Mouse (Mus musculus) megakaryocyte-erythroid progenitor cell, adult 5-6 weeks (primary cell): ENCODE results near the gene Ly6g5c. TPM values are rescaled to one million over a fixed set of nuclear protein-coding genes. Genes with fewer than 3 reads are reported as not detected.

Experiments used
- ATAC-seq: replicated peaks from 2 replicates; pipeline ENCODE4 v1.8.0; 2016; ENCODE audit warnings: mild to moderate bottlenecking, inconsistent platforms; ENCODE audit not compliant: severe bottlenecking, poor library complexity, low FRiP score, low TSS enrichment
- total RNA-seq, 2 experiments: library from RNA; stranded (forward) in 1 of 2; stranded (reverse) in 1 of 2; fragments of 200-1000, 215-1000 nt in 1 of 2; fragments of >200 nt in 1 of 2; fragmentation: Nextera tagmentation in 1 of 2; gene quantifications; 2 replicates each; pipeline ENCODE4 v1.2.3; 2014 to 2017

The Ly6g5c gene
- total RNA-seq, 2 experiments from 2014 or later = not detected

DNA sequence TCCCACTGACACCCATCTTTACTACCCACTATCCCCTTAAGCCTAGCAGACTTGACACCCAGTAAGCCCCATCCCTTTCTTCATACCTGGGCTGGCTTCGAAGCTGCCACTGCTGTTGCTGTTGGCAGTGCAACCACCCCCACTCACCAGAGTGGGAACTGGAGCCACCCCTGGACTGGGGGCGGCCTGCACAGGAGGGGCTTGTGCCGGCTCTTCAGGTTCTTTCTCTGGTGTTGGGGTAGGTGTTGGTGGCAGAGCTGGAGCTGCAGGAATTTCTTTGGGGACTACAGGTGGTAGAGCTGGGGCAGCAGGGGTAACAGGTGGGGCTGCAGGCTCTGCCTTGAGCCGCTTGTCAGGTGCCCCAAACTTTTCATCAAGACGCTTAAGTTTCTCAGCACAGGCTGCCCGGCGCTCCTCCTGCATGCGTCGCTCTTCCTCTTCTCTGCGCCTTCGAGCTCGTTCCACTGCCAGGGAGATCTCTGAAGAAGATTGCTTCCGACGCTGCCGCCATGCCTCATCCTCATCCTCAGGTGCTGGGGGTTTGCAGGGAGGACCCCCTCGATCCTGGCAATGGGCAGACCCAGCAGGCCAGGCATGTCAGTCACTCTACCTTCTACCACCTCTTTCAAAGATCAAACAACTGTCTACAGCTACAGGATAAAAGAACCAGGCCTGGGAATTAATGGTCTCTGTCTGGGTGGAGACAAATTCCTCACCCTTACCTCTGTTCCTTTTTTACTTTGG is 50.9 kb downstream of the Ly6g5c start:
- no peak for ATAC-seq

DNA sequence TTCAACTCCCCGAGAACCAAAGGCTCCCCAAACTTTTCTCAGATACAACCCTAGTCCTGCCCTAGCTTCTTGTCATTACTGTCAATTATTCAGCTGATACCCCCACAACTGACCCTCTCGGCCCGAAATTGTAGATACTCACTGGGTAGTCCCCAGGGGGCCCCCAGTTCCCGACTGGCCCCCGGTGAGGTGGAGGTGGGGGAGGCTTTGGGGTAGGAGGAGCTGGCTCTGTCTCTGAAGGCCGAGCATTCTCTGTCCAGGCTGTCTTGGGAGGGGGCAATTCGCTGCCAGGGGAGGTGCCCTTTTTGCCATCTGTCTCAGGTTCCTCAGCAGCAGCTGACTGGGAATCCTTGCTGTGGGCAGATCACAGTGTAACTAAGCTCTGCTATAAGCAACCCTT is 51.6 kb downstream of the Ly6g5c start:
- ATAC-seq = no peak

DNA sequence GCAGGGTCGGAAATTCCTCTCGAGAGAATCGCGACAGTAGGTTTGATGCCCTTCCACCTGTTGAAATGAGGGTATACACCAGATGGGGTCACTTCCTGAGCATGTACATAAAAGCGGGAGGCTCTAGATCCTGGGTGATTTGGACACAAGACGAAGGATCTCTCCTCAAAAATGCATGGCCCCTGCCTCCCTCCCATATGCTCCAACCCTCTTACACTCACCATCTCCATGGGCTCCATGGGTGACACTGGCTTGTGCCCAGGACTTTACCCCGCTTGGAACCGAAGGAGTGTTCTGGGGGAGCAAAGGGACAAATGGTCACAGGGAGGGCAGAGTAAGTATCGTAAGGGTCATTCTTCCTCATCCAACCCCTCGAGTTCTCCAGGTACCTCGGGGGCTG is 53.3 kb downstream of the Ly6g5c start:
- ATAC-seq = no peak

Other genes starting within 250 kb of the Ly6g5c start
Only the 30 nearest of the 43 such genes appear.
- not detected in 2 replicates for gene Hspa1l, start 135.6 kb upstream of the Ly6g5c start, total RNA-seq (2014; fragmentation: Nextera tagmentation)
- not detected in 2 replicates for gene Hspa1l, start 135.6 kb upstream of the Ly6g5c start, total RNA-seq (2017)
- gene Lsm2, start 126.4 kb upstream of the Ly6g5c start, total RNA-seq (2014; fragmentation: Nextera tagmentation) = 269 and 281 TPM in 2 replicates
- gene Lsm2, start 126.4 kb upstream of the Ly6g5c start, total RNA-seq (2017) = 34.8 and 79.7 TPM in 2 replicates
- 137 and 213 TPM in 2 replicates for gene Vars, start 107.3 kb upstream of the Ly6g5c start, total RNA-seq (2014; fragmentation: Nextera tagmentation)
- 226 and 342 TPM in 2 replicates for gene Vars, start 107.3 kb upstream of the Ly6g5c start, total RNA-seq (2017)
- gene Vwa7, start 91.7 kb upstream of the Ly6g5c start, total RNA-seq (2014; fragmentation: Nextera tagmentation) = 0.31 and 0.54 TPM in 2 replicates
- 0.15 and 0.19 TPM in 2 replicates for gene Vwa7, start 91.7 kb upstream of the Ly6g5c start, total RNA-seq (2017)
- gene Sapcd1, start 80.3 kb upstream of the Ly6g5c start, total RNA-seq (2014; fragmentation: Nextera tagmentation) = 9.4 and 14.7 TPM in 2 replicates
- 4.2 TPM in 1 of 2 replicates, not detected in the other for gene Sapcd1, start 80.3 kb upstream of the Ly6g5c start, total RNA-seq (2017)
- gene Msh5, start 61.5 kb upstream of the Ly6g5c start, total RNA-seq (2014; fragmentation: Nextera tagmentation) = 10.0 and 10.6 TPM in 2 replicates
- 2.4 and 3.1 TPM in 2 replicates for gene Msh5, start 61.5 kb upstream of the Ly6g5c start, total RNA-seq (2017)
- 126 and 137 TPM in 2 replicates for gene Clic1, start 58.3 kb upstream of the Ly6g5c start, total RNA-seq (2014; fragmentation: Nextera tagmentation)
- 137 and 183 TPM in 2 replicates for gene Clic1, start 58.3 kb upstream of the Ly6g5c start, total RNA-seq (2017)
- 2.7 and 7.6 TPM in 2 replicates for gene Ddah2, start 49.2 kb upstream of the Ly6g5c start, total RNA-seq (2014; fragmentation: Nextera tagmentation)
- 4.6 and 21.4 TPM in 2 replicates for gene Ddah2, start 49.2 kb upstream of the Ly6g5c start, total RNA-seq (2017)
- not detected in 2 replicates for gene Ly6g6c, start 42.9 kb upstream of the Ly6g5c start, total RNA-seq (2014; fragmentation: Nextera tagmentation)
- not detected in 2 replicates for gene Ly6g6c, start 42.9 kb upstream of the Ly6g5c start, total RNA-seq (2017)
- gene Mpig6b, start 42.1 kb upstream of the Ly6g5c start, total RNA-seq (2014; fragmentation: Nextera tagmentation) = 0.32 TPM in 1 of 2 replicates, not detected in the other
- not detected in 2 replicates for gene Mpig6b, start 42.1 kb upstream of the Ly6g5c start, total RNA-seq (2017)
- not detected in 2 replicates for gene Ly6g6e, start 31.4 kb upstream of the Ly6g5c start, total RNA-seq (2014; fragmentation: Nextera tagmentation)
- gene Ly6g6e, start 31.4 kb upstream of the Ly6g5c start, total RNA-seq (2017) = not detected in 2 replicates
- gene Ly6g6d, start 30.2 kb upstream of the Ly6g5c start, total RNA-seq (2014; fragmentation: Nextera tagmentation) = not detected in 2 replicates
- gene Ly6g6d, start 30.2 kb upstream of the Ly6g5c start, total RNA-seq (2017) = not detected in 2 replicates
- not detected in 2 replicates for gene Ly6g6f, start 22.7 kb upstream of the Ly6g5c start, total RNA-seq (2014; fragmentation: Nextera tagmentation)
- not detected in 2 replicates for gene Ly6g6f, start 22.7 kb upstream of the Ly6g5c start, total RNA-seq (2017)
- gene Abhd16a, start 19.0 kb upstream of the Ly6g5c start, total RNA-seq (2014; fragmentation: Nextera tagmentation) = 62.9 and 76.7 TPM in 2 replicates
- 38.5 and 46.7 TPM in 2 replicates for gene Abhd16a, start 19.0 kb upstream of the Ly6g5c start, total RNA-seq (2017)
- gene Ly6g5b, start 7.1 kb downstream of the Ly6g5c start, total RNA-seq (2014; fragmentation: Nextera tagmentation) = 0.42 and 1.1 TPM in 2 replicates
- 0.99 TPM in 1 of 2 replicates, not detected in the other for gene Ly6g5b, start 7.1 kb downstream of the Ly6g5c start, total RNA-seq (2017)
- gene Gpank1, start 13.2 kb downstream of the Ly6g5c start, total RNA-seq (2014; fragmentation: Nextera tagmentation) = 30.4 and 31.5 TPM in 2 replicates
- gene Gpank1, start 13.2 kb downstream of the Ly6g5c start, total RNA-seq (2017) = 36.2 and 37.7 TPM in 2 replicates
- 340 and 451 TPM in 2 replicates for gene Csnk2b, start 13.8 kb downstream of the Ly6g5c start, total RNA-seq (2014; fragmentation: Nextera tagmentation)
- 319 and 482 TPM in 2 replicates for gene Csnk2b, start 13.8 kb downstream of the Ly6g5c start, total RNA-seq (2017)
- gene D17H6S53E, start 18.1 kb downstream of the Ly6g5c start, total RNA-seq (2014; fragmentation: Nextera tagmentation) = 0.70 and 6.3 TPM in 2 replicates
- 4.4 and 9.0 TPM in 2 replicates for gene D17H6S53E, start 18.1 kb downstream of the Ly6g5c start, total RNA-seq (2017)
- gene Apom, start 23.8 kb downstream of the Ly6g5c start, total RNA-seq (2014; fragmentation: Nextera tagmentation) = not detected in 2 replicates
- gene Apom, start 23.8 kb downstream of the Ly6g5c start, total RNA-seq (2017) = not detected in 2 replicates
- 158 TPM in 2 replicates for gene Bag6, start 26.9 kb downstream of the Ly6g5c start, total RNA-seq (2014; fragmentation: Nextera tagmentation)
- gene Bag6, start 26.9 kb downstream of the Ly6g5c start, total RNA-seq (2017) = 63.3 and 105 TPM in 2 replicates
- gene Prrc2a, start 56.6 kb downstream of the Ly6g5c start, total RNA-seq (2014; fragmentation: Nextera tagmentation) = 392 and 430 TPM in 2 replicates
- 44.9 and 47.1 TPM in 2 replicates for gene Prrc2a, start 56.6 kb downstream of the Ly6g5c start, total RNA-seq (2017)
- not detected in 2 replicates for gene Aif1, start 67.8 kb downstream of the Ly6g5c start, total RNA-seq (2014; fragmentation: Nextera tagmentation)
- 7.4 TPM in 1 of 2 replicates, not detected in the other for gene Aif1, start 67.8 kb downstream of the Ly6g5c start, total RNA-seq (2017)
- not detected in 2 replicates for gene Lst1, start 80.2 kb downstream of the Ly6g5c start, total RNA-seq (2014; fragmentation: Nextera tagmentation)
- gene Lst1, start 80.2 kb downstream of the Ly6g5c start, total RNA-seq (2017) = 15.8 TPM in 1 of 2 replicates, not detected in the other
- gene Ltb, start 86.2 kb downstream of the Ly6g5c start, total RNA-seq (2014; fragmentation: Nextera tagmentation) = 5.5 and 12.6 TPM in 2 replicates
- 1.3 TPM in 1 of 2 replicates, not detected in the other for gene Ltb, start 86.2 kb downstream of the Ly6g5c start, total RNA-seq (2017)
- 1.8 TPM in 1 of 2 replicates, not detected in the other for gene Tnf, start 93.7 kb downstream of the Ly6g5c start, total RNA-seq (2014; fragmentation: Nextera tagmentation)
- 0.88 and 7.7 TPM in 2 replicates for gene Tnf, start 93.7 kb downstream of the Ly6g5c start, total RNA-seq (2017)
- 0.45 TPM in 1 of 2 replicates, not detected in the other for gene Lta, start 97.1 kb downstream of the Ly6g5c start, total RNA-seq (2014; fragmentation: Nextera tagmentation)
- not detected in 2 replicates for gene Lta, start 97.1 kb downstream of the Ly6g5c start, total RNA-seq (2017)
- gene Gm16181, start 112.6 kb downstream of the Ly6g5c start, total RNA-seq (2014; fragmentation: Nextera tagmentation) = not detected in 2 replicates
- not detected in 2 replicates for gene Gm16181, start 112.6 kb downstream of the Ly6g5c start, total RNA-seq (2017)
- 4.5 and 8.0 TPM in 2 replicates for gene Atp6v1g2, start 125.4 kb downstream of the Ly6g5c start, total RNA-seq (2014; fragmentation: Nextera tagmentation)
- 0.99 and 2.2 TPM in 2 replicates for gene Atp6v1g2, start 125.4 kb downstream of the Ly6g5c start, total RNA-seq (2017)
- 8.8 and 10.1 TPM in 2 replicates for gene Nfkbil1, start 127.5 kb downstream of the Ly6g5c start, total RNA-seq (2014; fragmentation: Nextera tagmentation)
- 3.5 and 10.1 TPM in 2 replicates for gene Nfkbil1, start 127.5 kb downstream of the Ly6g5c start, total RNA-seq (2017)
- 488 and 550 TPM in 2 replicates for gene Ddx39b, start 133.5 kb downstream of the Ly6g5c start, total RNA-seq (2014; fragmentation: Nextera tagmentation)
- gene Ddx39b, start 133.5 kb downstream of the Ly6g5c start, total RNA-seq (2017) = 211 and 221 TPM in 2 replicates